Mouse (Mus musculus) forelimb bud, embryonic 11.5 days (tissue): ENCODE measurements around the gene Hlx.

ENCODE experiments used
- DNase-seq: peaks from one replicate; pipeline ENCODE4 v3.0.0-alpha.2; 2012; ENCODE audit warnings: low read depth, low spot score

Hlx gene

GRCm38 (mm10) chr1:184716117-184716516, 16.3 kb downstream of the Hlx start:
- no peak for DNase-seq

GRCm38 (mm10) chr1:184715693-184716092, 16.7 kb downstream of the Hlx start:
- no peak for DNase-seq

GRCm38 (mm10) chr1:184714515-184714914, 17.9 kb downstream of the Hlx start:
- no peak for DNase-seq

GRCm38 (mm10) chr1:184713716-184714115, 18.7 kb downstream of the Hlx start:
- no peak for DNase-seq

GRCm38 (mm10) chr1:184707532-184708248, 24.7 kb downstream of the Hlx start:
- DNase-seq: no peak

- no peak for DNase-seq
Measured at GRCm38 (mm10) chr1:184704901-184705300, 27.5 kb downstream of the Hlx start.

- no peak for DNase-seq
Measured at GRCm38 (mm10) chr1:184699295-184699694, 33.1 kb downstream of the Hlx start.

GRCm38 (mm10) chr1:184695451-184695850, 37.0 kb downstream of the Hlx start:
- DNase-seq: no peak

- no peak for DNase-seq
Measured at GRCm38 (mm10) chr1:184692204-184692904, 40.1 kb downstream of the Hlx start.

GRCm38 (mm10) chr1:184691240-184691639, 41.2 kb downstream of the Hlx start:
- no peak for DNase-seq

- DNase-seq: no peak
Measured at GRCm38 (mm10) chr1:184688026-184688425, 44.4 kb downstream of the Hlx start.

- no peak for DNase-seq
Measured at GRCm38 (mm10) chr1:184687512-184687911, 44.9 kb downstream of the Hlx start.

- no peak for DNase-seq
Measured at GRCm38 (mm10) chr1:184683541-184683940, 48.9 kb downstream of the Hlx start.

GRCm38 (mm10) chr1:184679416-184679965, 52.9 kb downstream of the Hlx start:
- no peak for DNase-seq

- no peak for DNase-seq
Measured at GRCm38 (mm10) chr1:184677641-184678040, 54.8 kb downstream of the Hlx start.
